Mouse (Mus musculus) kidney, adult 10 weeks (tissue): ENCODE results near the gene Wnk3. TPM values are rescaled to one million over a fixed set of nuclear protein-coding genes. Genes with fewer than 3 reads are reported as not detected.

Experiments
- polyA plus RNA-seq: library from polyadenylated mRNA; stranded (reverse); fragments of 350-450 nt; fragmentation: Illumina TruSeq; extraction: RNeasy Lipid Tissue Mini Kit (QIAGEN cat#74804); gene quantifications from one replicate; pipeline ENCODE4 v1.2.3, GENCODE M21; 2014; ENCODE audit warnings: low read depth, low replicate concordance

Wnk3 gene
- polyA plus RNA-seq: 1.9 TPM

DNA sequence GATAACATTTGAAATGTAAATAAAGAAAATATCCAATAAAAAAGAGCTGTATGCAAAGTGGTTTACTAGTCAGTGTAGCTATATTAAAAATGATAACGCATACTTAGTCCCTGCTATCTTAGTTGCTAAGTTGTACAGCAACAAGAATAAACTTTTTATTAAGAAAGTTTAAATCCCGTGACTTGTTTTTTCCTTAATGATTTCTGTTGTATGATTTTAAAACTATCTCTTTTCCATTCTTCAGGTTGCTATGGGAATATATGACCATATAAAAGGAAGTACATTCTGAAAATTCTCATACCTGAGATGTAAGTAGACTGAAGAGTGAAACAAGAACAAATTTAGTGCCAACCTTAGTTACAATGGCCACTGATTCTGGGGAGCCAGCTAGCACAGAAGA, at the start of gene Wnk3:
Wnk3 (plus strand) TSS at position 301 of the 400 bp plus-strand sequence.

DNA sequence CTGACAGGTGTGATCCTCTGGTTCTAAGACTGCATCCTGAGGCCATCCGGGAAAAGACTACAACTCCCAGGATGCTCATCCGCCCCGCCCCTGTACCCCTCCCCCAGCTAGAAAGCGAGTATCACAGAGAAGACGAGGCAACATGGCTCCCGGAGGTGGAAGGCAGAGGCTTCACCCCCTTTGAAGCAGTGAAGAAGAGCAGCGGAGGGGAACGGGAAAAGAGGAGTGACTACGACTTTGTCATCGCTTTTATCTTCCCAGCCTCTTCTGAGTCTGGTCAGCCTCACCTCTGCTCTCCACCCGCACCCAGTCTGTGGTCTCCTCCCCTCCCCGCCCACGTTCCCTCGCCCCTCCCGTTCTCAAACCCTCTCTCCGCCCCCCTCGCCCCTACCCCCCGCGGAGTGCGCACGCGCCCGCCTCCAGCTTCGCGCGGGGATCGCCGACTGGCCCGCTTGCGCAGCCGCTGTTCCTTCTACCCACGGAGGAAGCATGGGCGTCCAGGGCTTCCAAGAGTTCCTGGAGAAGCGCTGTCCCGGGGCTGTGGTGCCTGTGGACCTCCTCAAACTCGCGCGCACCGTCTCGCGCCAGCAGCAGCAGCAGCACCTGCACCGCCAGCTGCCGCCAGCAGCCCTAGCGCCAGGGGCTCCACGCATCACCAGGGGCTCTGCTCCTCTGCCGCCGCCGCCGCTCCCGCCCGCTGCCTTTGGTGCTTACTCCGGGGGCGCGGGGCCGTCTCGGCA, 146.1 kb downstream of the Wnk3 start, which contains the start of gene Fam120c:
Fam120c (plus strand) TSS at position 415 of the 740 bp plus-strand sequence.

Other genes with a start within 250 kb of the Wnk3 start
- 34.4 TPM for gene Gnl3l, start 180.8 kb upstream of the Wnk3 start, polyA plus RNA-seq
- gene Fgd1, start 151.9 kb upstream of the Wnk3 start, polyA plus RNA-seq: 0.69 TPM
- gene Tsr2, start 101.5 kb upstream of the Wnk3 start, polyA plus RNA-seq: 36.8 TPM
- gene Fam120c, start 146.1 kb downstream of the Wnk3 start, polyA plus RNA-seq: 13.3 TPM